Mouse (Mus musculus) spleen, postnatal 4 days (tissue): ENCODE measurements around the gene Wnt10a.

Experiments used
- DNase-seq, 2 experiments: peaks; one replicate each; pipeline ENCODE4 v3.0.0; 2022; ENCODE audit warnings: low spot score in 2 of 2

Wnt10a gene

DNA sequence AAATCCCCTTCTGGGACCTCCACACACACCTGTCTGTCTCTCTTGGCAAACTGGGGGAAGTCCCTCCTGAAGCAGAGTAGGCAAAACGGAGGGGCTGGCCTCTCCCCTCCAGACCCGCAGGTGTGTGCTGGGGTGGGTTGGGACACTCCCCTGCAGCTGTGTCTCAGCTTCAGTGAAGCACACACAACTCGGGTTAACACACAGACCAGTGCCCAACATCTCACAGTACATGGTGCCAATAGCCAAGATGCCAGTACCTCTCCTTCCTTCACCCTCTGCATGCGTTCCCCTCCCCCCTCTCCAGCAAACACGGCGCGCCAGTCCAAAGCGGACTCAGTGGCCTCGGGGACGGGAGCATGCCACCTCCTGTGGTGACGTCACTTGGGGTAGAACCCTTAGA lies at the start of gene Wnt10a:
TSS of gene Wnt10a (plus strand) at position 268 of the 400 bp plus-strand sequence.
- DNase-seq = no peak

GRCm38 (mm10) chr1:74747335-74747734 lies 44.0 kb upstream of the Wnt10a start:
- DNase-seq = no peak

- DNase-seq = peak; percentile 50 to 79
Measured at GRCm38 (mm10) chr1:74748643-74749271, 42.6 kb upstream of the Wnt10a start, which contains the start of gene Prkag3. Gene Prkag3 (minus strand): TSS chr1:74749221.

DNA sequence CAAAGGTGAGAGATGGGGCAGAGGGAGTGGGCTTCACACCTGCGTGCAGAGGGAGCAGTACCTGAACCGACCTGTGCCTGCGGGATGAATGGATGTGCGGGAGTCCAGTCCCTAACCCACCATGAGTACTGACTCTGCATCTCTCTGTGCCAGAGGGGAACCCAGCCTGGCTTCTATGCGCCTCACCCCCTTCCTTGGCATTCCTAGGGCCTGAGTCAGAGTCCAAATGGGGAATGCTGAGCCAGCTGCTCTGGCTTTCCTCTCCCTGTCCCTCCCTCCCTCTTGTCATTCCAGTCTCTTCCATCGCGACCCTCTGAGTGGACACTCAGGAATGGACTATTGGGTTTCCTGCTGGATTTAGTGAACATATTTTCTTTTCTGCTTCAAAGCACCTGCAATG lies 42.0 kb upstream of the Wnt10a start:
- no peak for DNase-seq

- DNase-seq = no peak
Measured at GRCm38 (mm10) chr1:74750683-74751082, 40.6 kb upstream of the Wnt10a start.

DNA sequence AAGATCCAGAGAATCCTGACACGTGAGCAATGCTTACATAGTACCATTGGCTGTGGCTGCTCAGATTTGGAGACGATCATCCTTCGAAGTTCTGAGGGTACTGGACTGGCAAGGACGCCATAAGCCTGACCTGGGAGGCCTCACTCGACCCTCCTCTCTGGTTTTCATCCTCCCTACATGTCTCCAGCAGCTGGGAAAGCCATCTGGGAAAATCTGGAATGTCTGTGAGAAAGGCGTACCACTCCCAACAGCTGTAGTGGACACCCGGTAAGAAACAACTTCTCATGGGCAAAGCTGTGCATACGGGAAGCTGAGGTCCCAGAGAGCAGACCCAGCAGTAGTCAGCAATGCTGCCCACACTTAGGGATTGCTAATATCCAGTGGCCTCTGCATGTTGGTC lies 39.2 kb upstream of the Wnt10a start:
- DNase-seq = no peak

GRCm38 (mm10) chr1:74752833-74753232 lies 38.5 kb upstream of the Wnt10a start:
- DNase-seq = no peak

DNA sequence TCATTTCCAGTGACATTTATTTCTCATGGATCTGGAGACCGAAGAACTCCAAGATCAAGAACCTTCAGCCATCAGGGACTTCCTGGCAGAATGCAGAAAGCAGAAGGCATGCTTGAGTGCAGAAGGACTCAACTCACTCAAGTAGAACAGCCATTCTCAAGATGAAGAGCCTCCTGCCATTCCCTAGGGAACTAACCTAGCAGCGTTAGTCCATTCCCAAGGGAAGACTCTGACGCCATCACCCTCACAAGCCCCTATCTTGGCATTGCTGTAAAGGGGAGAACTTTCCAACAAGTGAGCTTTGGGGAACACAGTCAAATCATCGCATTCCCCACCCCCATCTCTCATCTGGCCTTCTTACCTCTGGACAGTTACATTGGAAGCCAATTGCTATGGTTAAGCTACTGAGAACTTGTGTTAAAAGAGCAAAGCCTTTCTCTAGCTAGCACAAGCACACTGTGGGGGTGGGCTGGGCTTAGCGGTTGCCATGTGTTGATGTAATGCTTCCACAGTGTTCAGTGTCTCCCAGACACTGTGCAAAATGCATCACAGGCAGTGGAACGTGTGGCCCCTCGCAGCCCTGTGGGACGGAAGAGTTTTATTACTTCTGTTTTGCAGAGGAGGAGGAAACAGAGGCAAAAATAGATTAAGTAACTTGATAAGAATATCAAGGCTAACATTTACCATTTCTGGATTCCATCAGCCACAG lies 37.9 kb upstream of the Wnt10a start:
- DNase-seq = no peak

DNA sequence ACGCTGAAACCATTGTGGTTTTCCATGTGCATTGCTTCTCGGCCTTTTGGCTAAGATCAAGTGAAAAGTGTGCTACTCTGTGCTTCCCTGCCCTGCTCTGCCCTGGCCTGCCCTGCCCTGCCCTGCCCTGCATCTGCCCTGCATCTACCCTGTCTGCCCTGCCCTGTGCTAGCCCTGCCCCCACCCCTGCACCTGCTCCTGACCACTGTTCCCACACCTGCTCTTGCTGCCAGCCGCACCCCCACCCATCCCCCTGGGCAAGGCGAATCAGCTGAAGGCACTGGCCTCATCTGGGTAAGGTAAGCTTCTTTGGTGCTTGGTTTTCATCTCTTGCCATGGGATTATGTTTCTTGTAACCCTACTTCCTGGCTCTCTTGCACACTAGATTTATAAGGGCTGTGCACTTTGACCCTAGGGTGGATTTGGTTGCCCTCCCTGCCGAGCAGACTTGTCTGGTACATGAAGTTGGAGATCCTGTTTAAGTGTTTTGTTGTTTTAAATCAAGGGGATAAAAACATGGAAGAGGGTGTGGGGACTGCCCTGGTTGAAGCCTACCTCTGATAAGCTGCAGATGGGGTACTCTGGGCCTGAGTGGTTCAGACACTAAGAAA lies 37.0 kb upstream of the Wnt10a start:
- no peak for DNase-seq

DNA sequence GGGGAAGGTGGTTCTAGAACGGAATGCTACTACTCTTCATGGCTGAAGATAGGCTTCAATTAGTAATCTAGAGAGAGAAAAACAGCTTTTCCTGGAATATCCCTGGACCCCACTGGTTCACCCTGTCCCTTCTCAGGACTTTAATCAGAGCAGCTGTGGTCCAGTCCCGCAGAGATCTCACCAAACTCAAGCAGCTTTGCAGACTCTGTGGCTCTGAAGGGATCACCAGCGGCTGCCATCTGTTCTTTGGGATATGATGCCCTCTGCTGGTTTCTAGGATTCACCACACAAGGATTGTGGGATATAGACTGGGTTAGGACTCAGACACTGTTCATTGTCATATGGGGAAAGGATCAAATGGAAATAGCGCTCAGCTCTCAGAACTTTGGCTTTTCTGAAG lies 31.5 kb upstream of the Wnt10a start:
- DNase-seq = no peak

- peak; percentile 65 to 83 for DNase-seq
Measured at GRCm38 (mm10) chr1:74763081-74763480, 28.2 kb upstream of the Wnt10a start.

DNA sequence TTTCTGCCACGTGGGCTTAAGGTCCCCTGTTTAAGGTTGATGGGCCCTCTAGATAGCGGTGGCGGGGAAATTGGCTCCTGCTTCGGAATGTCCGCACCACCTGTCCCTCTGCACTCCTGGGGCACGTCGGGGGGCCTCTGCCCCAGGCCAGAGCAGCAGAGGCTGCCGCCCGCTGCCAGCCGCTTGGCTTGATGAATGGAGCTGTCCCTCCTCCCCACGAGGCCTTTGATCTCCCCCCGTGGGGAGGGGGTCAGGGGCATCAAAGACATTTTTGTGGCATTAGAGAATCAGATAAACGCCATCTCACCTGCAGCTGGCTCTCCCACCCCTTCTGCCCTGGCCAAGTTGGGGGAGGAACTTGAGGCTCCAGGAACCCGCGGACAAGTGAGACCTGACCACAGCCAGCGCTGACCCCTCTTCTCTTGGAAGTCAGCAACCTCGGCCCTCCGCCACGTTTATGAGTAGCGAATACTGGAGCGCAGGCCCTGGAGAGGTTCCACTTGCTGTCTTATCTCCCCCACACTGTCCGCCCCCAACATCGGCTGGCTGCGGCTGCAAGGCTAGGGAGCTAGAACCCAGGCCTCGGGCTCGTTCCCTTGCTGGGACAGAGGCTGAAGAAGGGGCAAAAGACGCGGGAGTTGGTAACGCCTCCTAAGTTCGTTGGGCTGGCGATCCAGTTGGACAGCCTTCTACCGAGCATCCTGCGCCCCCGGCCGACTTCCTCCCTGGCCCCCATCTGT lies 20.4 kb upstream of the Wnt10a start:
- DNase-seq = no peak

- no peak for DNase-seq
Measured at GRCm38 (mm10) chr1:74771467-74771844, 19.9 kb upstream of the Wnt10a start.

- DNase-seq = no peak
Measured at GRCm38 (mm10) chr1:74771845-74771930, 19.6 kb upstream of the Wnt10a start, which contains the start of gene Wnt6. Gene Wnt6 (plus strand): TSS chr1:74771892.

- DNase-seq = no peak
Measured at GRCm38 (mm10) chr1:74771931-74772620, 19.2 kb upstream of the Wnt10a start.

- peak; percentile 62 to 76 for DNase-seq
Measured at GRCm38 (mm10) chr1:74773136-74773535, 18.2 kb upstream of the Wnt10a start.

DNA sequence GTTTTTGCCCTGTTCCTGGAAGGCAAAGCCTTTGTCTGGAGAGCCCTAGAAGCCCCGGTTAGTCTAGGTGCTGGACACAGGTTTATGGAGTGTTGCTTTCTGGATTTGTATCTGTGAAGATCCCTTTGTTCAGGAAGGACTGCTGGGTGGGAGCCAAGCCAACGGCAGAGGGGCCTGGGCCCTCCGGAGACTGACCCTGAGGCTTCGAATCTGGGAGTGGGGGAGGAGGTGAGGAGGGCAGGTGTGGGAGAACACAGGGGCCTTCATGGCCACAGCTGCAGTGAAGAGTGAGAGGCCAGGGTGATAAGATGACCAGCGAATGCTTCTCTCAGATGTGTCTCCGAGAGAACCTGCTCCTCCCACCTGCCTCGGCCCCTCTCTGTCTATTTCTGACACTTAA lies 17.3 kb upstream of the Wnt10a start:
- no peak for DNase-seq

DNA sequence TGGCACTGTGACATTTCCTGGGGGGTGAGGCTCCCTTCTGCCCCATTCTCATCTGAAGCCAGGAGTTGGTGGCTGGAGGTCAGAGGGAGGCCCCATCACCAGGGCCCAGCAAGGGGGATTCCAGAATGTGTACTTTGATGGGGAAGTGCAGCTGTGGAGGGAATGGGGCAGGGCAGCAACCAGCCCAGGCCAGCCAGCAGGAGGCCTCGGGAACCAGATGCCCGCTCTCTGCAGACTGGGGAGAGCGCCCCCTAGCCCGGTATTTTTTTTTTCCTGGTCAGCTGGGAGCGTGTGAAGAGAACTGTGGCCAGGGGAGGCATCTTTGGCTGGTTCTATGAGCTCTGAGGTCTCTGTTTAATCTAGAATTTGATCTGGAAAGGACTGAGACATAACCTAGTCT lies 15.5 kb upstream of the Wnt10a start:
- peak in 1 of 2 experiments; percentile 40 for DNase-seq

GRCm38 (mm10) chr1:74778934-74779486 lies 12.3 kb upstream of the Wnt10a start:
- no peak for DNase-seq

GRCm38 (mm10) chr1:74782045-74782444 lies 9.3 kb upstream of the Wnt10a start:
- DNase-seq = no peak

- DNase-seq = no peak
Measured at GRCm38 (mm10) chr1:74783554-74783953, 7.8 kb upstream of the Wnt10a start.
